Mouse (Mus musculus) heart, adult 8-10 months (tissue): Measurements from ENCODE around the gene Olfr1090. TPM values are rescaled to one million over a fixed set of nuclear protein-coding genes. Genes with fewer than 3 reads are reported as not detected.

Experiments used
- DNase-seq: peaks from one replicate; pipeline ENCODE4 v3.0.0; 2022; ENCODE audit warnings: low spot score
- total RNA-seq, 4 experiments: library from RNA; stranded (reverse); gene quantifications; 2 replicates each; pipeline ENCODE4 v1.2.4; 2022

The Olfr1090 gene
- total RNA-seq, result not detected

- no peak for DNase-seq
Measured at GRCm38 (mm10) chr2:86758893-86759292, at the start of gene Olfr1090. Olfr1090 (minus strand) TSS chr2:86758993.

- no peak for DNase-seq
Measured at GRCm38 (mm10) chr2:86782179-86782578, 23.4 kb upstream of the Olfr1090 start, which contains the start of gene Olfr1093. Olfr1093 (plus strand) TSS chr2:86782479.

GRCm38 (mm10) chr2:86761050-86761449 lies 2.3 kb upstream of the Olfr1090 start:
- DNase-seq, result no peak

GRCm38 (mm10) chr2:86733601-86734000 lies 25.2 kb downstream of the Olfr1090 start, which contains the start of gene Olfr1089:
Olfr1089 (minus strand) TSS chr2:86733701.
- DNase-seq, result no peak

Other genes starting within 250 kb of the Olfr1090 start
- gene Olfr1079, start 216.5 kb downstream of the Olfr1090 start, total RNA-seq, result not detected
- not detected for gene Olfr1080, start 200.8 kb downstream of the Olfr1090 start, total RNA-seq
- gene Olfr1082, start 160.0 kb downstream of the Olfr1090 start, total RNA-seq, result not detected
- gene Olfr1084, start 119.3 kb downstream of the Olfr1090 start, total RNA-seq, result not detected
- gene Olfr1085, start 97.0 kb downstream of the Olfr1090 start, total RNA-seq, result not detected
- not detected for gene Olfr1086, start 78.9 kb downstream of the Olfr1090 start, total RNA-seq
- not detected for gene Olfr1087, start 60.6 kb downstream of the Olfr1090 start, total RNA-seq
- not detected for gene Olfr1089, start 25.3 kb downstream of the Olfr1090 start, total RNA-seq
- not detected for gene Olfr1093, start 23.5 kb upstream of the Olfr1090 start, total RNA-seq
- gene Olfr141, start 51.0 kb upstream of the Olfr1090 start, total RNA-seq, result not detected
- not detected for gene Olfr1094, start 65.7 kb upstream of the Olfr1090 start, total RNA-seq
- not detected for gene Olfr1095, start 92.7 kb upstream of the Olfr1090 start, total RNA-seq
- not detected for gene Gm13723, start 115.8 kb upstream of the Olfr1090 start, total RNA-seq
- not detected for gene Olfr1097, start 133.2 kb upstream of the Olfr1090 start, total RNA-seq
- not detected for gene Olfr1098, start 165.6 kb upstream of the Olfr1090 start, total RNA-seq
- gene Olfr1099, start 201.7 kb upstream of the Olfr1090 start, total RNA-seq, result not detected
- not detected for gene Olfr1100, start 221.0 kb upstream of the Olfr1090 start, total RNA-seq
- not detected for gene Olfr1101, start 232.2 kb upstream of the Olfr1090 start, total RNA-seq
- gene Olfr1102, start 239.4 kb upstream of the Olfr1090 start, total RNA-seq, result not detected